Mouse (Mus musculus): ENCODE data around the gene Plekha4. TPM values are rescaled to one million over a fixed set of nuclear protein-coding genes. Genes with fewer than 3 reads are reported as not detected.

Plekha4 gene
- under 1 TPM; 0.71 to 0.79 TPM for total RNA-seq (2023)

DNA sequence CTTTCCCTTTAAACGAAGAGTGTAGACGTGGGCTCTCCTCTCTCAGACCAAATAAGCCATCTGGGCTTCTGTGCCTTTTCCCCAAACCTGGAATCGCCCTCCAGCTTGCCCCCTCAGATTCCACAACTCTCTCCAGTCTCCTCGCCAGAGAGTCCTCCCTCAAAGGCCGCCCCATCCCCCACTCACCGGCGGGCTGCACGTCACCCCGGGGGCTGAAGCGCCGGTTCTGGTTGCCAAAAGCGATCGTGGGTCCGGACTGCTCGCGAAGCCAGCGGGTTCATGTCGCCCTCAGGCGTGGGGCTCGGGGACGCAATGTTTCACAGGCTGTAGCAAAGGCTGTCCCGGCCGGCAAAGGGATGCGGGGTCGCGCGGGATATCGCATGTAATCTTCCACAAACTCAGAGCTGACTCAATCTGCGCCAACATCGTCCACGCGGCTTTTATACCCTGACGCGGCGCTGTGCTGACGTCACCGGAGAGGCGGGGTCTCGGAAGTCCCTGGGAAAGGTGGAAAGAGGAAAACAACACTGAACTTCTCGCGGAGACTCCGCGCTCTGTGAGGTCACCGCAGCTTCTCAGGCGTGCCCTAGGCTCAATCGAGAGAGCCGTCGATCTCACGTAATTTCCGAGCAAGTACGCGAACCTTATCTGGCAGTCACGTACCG, at the start of gene Plekha4, which contains the start of gene Ppp1r15a:
TSS of gene Plekha4 (plus strand) at position 522 of the 665 bp plus-strand sequence.
TSS of gene Ppp1r15a (minus strand) at position 460 of the 665 bp plus-strand sequence.

DNA sequence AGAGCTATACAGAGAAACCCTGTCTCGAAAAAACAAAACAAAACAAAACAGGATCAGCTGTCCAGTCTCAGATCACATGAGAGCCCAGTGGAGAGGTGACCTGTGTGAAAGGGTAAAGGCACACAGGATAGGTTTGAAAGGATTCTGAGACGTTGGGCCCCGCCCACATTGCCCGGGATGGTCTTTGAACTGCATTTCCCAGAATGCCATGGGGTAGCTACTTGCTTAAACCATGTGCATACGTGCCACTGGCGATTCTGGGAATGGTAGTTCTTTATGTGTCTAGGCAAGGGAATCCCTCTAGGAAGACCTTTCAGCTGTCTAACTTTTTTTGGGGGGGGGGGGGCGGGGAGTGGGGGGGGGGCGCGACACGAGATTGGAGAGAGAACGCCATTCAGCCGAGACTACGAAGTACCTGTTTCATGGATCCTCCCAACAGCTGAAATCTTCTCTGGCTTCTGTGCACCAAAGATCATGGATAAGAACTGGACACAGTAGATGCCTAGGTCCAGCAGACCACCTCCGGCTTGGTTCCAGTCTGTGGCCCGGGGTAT, 44.7 kb upstream of the Plekha4 start, which contains the start of gene Tulp2:
TSS of gene Tulp2 (plus strand) at position 504 of the 554 bp plus-strand sequence.

DNA sequence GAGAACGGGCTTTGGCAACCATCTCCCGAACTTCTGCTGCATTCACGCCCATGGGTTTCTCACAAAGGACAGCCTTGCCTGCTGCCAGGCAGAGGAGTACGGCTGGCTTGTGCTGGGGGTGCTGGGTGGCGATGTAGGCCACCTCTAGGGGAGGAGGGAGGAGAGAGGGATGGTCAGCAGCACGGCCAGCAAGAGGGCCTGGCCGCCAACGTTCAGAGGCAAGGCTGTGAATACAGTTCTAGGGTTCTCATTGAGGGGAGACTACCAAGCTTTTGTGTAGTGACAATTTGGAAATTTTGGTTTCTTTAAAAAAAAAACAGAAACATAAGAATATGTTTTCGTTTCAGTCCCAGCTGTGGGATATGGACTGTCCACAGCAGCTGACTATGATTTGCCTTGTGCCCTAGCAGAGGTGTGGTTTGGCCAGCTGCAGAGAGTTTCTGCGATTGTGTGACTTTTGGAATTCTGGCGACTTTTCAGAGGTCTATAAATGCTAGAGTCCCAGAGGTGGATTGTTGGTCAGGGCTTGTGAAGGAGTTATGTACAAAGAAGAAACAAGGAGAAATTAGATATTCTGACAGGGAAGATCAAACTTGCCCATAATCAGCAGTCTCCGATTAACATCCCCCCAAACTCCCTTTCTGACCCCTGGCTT, 39.2 kb upstream of the Plekha4 start, which contains the start of gene Gm45808:
TSS of gene Gm45808 (minus strand) at position 51 of the 655 bp plus-strand sequence.

DNA sequence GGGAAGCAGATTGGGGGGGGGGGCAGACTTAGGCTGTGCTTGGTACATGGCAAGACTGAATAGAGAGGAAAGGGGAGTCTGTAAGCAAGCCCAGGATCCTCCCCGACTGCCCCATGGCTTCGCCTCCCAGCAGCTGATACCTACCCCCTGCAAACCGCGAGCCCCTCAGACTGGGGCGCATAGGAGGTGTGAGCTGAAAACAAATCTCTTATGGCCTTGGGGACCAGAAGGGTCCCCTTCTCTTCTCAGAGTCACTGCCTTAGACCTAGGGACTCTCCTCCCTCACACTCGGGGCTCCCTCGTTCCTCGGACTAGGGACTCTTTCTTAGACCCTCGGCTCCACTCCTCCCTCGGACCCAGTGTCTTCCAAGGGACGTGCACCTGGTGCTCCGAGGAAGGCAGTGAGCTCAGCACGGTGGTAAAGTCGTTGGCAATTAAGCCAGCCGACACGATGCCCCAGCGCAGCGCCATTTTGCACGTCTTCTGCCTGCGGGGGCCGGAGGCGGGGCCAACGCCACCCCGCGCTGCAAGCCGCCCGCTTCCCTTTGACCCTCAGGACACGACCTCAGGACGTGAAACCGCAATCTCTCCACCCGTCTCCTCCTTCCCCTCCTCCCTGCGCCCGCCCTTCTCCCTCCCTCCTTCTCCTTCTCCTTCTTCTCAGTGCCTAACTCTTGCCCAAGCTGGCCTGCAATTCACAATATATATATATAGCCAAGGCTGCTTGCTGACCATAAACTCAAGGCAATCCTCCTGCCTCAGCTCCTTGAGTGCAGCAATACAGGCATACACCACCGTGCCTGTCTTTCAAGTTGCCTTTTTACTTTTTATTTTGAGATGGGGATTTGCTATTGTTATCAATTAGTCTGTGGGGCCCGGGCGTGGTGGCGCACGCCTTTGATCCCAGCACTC, 37.6 kb upstream of the Plekha4 start, which contains the start of gene Dhdh:
TSS of gene Dhdh (minus strand) at position 513 of the 912 bp plus-strand sequence.

DNA sequence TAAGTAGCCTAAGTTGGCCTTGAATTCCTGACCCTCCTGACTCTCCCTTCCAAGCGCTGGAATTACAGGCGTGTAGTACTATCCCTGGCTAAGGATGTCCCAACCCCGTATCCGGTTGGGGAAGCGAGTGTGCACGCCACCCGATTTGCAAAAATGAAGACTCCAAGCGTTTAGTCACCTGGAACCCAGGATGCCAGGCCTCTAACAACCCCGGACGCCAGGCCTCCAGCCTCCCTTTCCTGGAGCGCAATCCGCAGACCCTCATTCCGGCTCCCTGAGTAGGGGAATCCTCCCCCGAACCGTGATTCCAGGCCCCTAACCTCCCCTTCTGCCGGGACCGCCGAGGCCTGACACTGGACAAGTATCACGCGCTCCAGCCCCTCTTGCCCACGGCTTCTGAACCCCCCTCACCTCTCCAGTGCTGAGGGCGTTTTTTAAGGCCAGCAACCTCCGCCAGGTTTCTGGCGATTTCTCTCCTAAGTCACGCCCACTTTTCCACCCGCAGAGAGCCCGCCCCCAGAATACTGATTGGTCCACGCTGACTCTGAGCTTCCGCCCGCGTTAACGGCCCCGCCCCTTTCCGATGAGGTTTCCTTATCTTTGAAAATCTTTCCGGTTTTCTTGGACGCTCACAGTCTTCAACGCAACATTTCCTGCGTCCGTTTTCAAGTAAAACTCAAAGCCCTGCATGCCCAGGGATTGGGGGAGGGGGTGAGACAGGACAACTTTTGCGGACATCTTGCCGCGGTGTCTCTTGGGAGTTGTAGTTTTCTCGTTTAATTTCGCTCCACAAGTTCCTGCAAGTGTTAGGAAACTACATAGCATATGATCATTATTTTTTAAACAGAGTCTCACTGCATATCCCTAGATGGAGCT, 16.0 kb upstream of the Plekha4 start, which contains the start of gene Nucb1:
TSS of gene Nucb1 (minus strand) at position 495 of the 876 bp plus-strand sequence.

DNA sequence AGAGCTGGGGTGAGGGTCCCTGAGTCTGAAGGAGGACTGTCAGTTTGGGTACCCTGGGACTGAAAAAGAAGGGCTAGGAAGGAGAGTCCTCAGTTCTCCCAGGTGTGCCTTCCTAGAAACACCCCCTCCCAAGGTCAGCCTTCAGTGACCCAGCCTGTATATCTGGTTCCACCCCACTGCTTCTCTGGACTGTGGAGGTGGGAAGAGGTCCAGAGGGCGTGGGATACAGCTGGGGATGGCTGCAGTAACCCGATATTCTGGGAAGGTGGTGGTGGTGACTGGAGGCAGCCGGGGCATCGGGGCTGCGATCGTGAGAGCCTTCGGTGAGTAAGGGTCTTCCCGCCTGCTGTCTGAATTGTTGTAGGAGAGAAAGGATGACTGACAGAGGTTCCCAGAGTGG, 28.6 kb downstream of the Plekha4 start, which contains the start of gene Hsd17b14:
TSS of gene Hsd17b14 (plus strand) at position 150 of the 400 bp plus-strand sequence.

DNA sequence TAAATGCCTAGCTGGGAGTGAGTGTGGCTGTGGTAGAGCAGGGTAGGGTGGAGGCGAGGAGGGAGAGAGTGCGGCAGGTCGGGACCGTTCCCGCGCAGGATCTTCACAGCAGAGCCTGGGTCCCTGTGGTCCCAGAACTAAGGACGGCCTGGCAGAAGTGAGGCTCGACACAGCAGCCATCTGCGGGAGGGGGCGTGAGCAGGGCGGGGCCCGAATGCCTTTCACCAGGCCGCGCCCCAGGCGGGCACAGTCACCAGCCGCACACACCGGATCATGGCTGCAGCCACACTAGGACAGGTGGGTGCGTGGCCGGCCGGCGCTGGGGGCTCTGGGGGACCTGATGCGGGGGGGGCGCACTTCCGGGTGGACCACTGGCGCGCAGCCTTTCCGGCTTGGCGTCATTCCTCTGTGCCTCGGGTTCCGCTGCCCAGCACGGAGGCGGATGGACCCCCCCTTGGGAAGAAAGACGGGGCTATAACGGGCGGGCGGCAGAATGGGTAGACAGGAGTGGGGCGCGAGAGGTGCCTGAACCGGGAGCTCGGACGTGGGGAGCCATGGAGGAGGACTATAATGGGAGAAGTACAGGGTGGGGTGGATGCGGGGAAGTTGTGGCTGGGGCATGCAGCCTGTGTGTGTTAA, 44.1 kb downstream of the Plekha4 start, which contains the start of gene Bcat2:
TSS of gene Bcat2 (plus strand) at position 51 of the 639 bp plus-strand sequence.

Other genes with a start within 250 kb of the Plekha4 start
- under 1 TPM in 1 of 2 experiments, not detected in 1; 0.27 TPM for gene Slc6a21, start 248.8 kb upstream of the Plekha4 start, total RNA-seq (2023)
- 10 to 100 TPM; 13.8 to 14.3 TPM for gene Trpm4, start 192.6 kb upstream of the Plekha4 start, total RNA-seq (2023)
- not detected for gene Hrc, start 191.0 kb upstream of the Plekha4 start, total RNA-seq (2023)
- under 1 TPM; 0.18 to 0.67 TPM for gene Ppfia3, start 159.3 kb upstream of the Plekha4 start, total RNA-seq (2023)
- not detected for gene Lin7b, start 155.7 kb upstream of the Plekha4 start, total RNA-seq (2023)
- gene Snrnp70, start 130.6 kb upstream of the Plekha4 start, total RNA-seq (2023): 100 to 1,000 TPM; 372 to 402 TPM
- not detected for gene Kcna7, start 120.7 kb upstream of the Plekha4 start, total RNA-seq (2023)
- not detected for gene Ntf5, start 112.6 kb upstream of the Plekha4 start, total RNA-seq (2023)
- gene Lhb, start 105.5 kb upstream of the Plekha4 start, total RNA-seq (2023): not detected
- 10 to 100 TPM in 1 of 2 experiments, 1 to 10 TPM in 1; 7.7 to 10.9 TPM for gene Gys1, start 91.5 kb upstream of the Plekha4 start, total RNA-seq (2023)
- 10 to 100 TPM; 27.3 to 29.0 TPM for gene Ruvbl2, start 88.2 kb upstream of the Plekha4 start, total RNA-seq (2023)
- gene Ftl1, start 66.4 kb upstream of the Plekha4 start, total RNA-seq (2023): 1,000 to 10,000 TPM; 2,883 to 3,990 TPM
- gene Bax, start 59.4 kb upstream of the Plekha4 start, total RNA-seq (2023): 100 to 1,000 TPM; 111 to 121 TPM
- not detected for gene Tulp2, start 44.5 kb upstream of the Plekha4 start, total RNA-seq (2023)
- gene Gm45808, start 39.5 kb upstream of the Plekha4 start, total RNA-seq (2023): 1 to 10 TPM; 1.3 to 1.7 TPM
- 10 to 100 TPM; 10.4 to 11.5 TPM for gene Dhdh, start 37.5 kb upstream of the Plekha4 start, total RNA-seq (2023)
- gene Nucb1, start 15.9 kb upstream of the Plekha4 start, total RNA-seq (2023): 100 to 1,000 TPM; 153 to 162 TPM
- gene Ppp1r15a, start 62 bp upstream of the Plekha4 start, total RNA-seq (2023): 100 to 1,000 TPM; 820 to 877 TPM
- gene Hsd17b14, start 28.6 kb downstream of the Plekha4 start, total RNA-seq (2023): under 1 TPM in 1 of 2 experiments, not detected in 1; 0.39 TPM
- gene Bcat2, start 43.8 kb downstream of the Plekha4 start, total RNA-seq (2023): 10 to 100 TPM; 64.9 to 67.0 TPM
- not detected for gene Fgf21, start 89.2 kb downstream of the Plekha4 start, total RNA-seq (2023)
- not detected for gene Fut1, start 91.0 kb downstream of the Plekha4 start, total RNA-seq (2023)
- under 1 TPM in 1 of 2 experiments, not detected in 1; 0.36 TPM for gene Izumo1, start 95.5 kb downstream of the Plekha4 start, total RNA-seq (2023)
- gene Rasip1, start 101.2 kb downstream of the Plekha4 start, total RNA-seq (2023): under 1 TPM; 0.45 to 0.49 TPM
- gene Mamstr, start 113.6 kb downstream of the Plekha4 start, total RNA-seq (2023): not detected
- gene Fut2, start 140.1 kb downstream of the Plekha4 start, total RNA-seq (2023): not detected
- not detected for gene Ntn5, start 157.7 kb downstream of the Plekha4 start, total RNA-seq (2023)
- not detected for gene Sec1, start 168.1 kb downstream of the Plekha4 start, total RNA-seq (2023)
- gene Car11, start 173.5 kb downstream of the Plekha4 start, total RNA-seq (2023): not detected
- 10 to 100 TPM in 1 of 2 experiments, 1 to 10 TPM in 1; 8.5 to 11.4 TPM for gene Dbp, start 178.8 kb downstream of the Plekha4 start, total RNA-seq (2023)
- gene Rpl18, start 189.1 kb downstream of the Plekha4 start, total RNA-seq (2023): 1,000 to 10,000 TPM; 1,433 to 1,476 TPM
- 10 to 100 TPM; 48.8 to 50.4 TPM for gene Sphk2, start 191.7 kb downstream of the Plekha4 start, total RNA-seq (2023)
- gene Fam83e, start 194.9 kb downstream of the Plekha4 start, total RNA-seq (2023): under 1 TPM; 0.58 to 0.67 TPM
- gene Spaca4, start 199.5 kb downstream of the Plekha4 start, total RNA-seq (2023): not detected

All from monocyte, adult 59 days (primary cell).